8 mouse cellular contexts compared by ENCODE assay signal in the genomic region with DNA sequence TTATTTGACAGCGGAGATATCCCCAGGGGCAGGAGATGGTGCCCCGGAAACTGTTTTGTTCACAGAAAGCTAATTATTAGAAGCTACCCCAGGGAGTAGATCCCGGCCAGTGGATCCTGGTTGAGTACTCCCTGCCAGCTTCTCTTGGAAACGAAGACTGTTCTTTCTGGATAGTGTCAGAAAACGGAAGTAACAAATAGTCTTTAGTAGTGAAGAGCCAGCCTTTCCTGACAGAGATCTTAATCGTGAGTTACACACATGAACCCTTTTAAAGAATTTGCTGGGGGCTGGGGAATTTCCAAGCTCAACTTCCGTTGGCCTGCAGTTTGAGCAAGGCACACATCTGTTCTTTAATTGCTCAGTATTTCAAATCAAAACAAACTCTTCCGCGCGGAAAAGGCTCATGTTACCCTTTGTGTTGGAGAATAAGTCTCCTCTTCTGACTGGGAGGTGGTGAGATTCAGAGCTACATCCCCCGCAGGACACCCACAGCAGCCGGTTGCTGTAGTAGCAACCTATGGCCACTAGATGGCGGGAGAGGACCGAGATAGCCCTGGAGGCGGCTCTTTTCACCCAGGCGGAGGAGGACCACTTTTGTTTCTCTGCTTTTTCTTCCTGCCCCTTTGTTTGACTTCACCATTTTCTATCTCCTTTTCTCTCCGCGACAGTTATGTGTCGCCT.
DNase-seq lines count a peak whose midpoint lies in the region; ATAC-seq and TF ChIP-seq lines count a peak whose summit lies in the region.

No protein-coding gene starts in this region.

- H3K36me3 ChIP-seq in macrophage (ENCODE audit: inconsistent target) = no peaks in the 10 kb centered on the region

- no peaks in the 10 kb centered on the region for H3K79me2 ChIP-seq in macrophage (ENCODE audit: inconsistent target)

- intact Hi-C loops in left cerebral cortex, adult 2 months (cut with DNase I) = loop anchor here (1.0 to 5.0 kb wide), 7 partner anchors 359 to 1174 kb away; partner anchors contain the start of gene Mllt3

- ATAC-seq in activated CD4-positive, CD25-positive, alpha-beta regulatory T cell, adult 4 months = peak; percentile 87
- ATAC-seq in common myeloid progenitor, adult 5-6 weeks (replicated peaks; ENCODE audit: low read depth, poor library complexity, severe bottlenecking) = peak; percentile 96

- H3K27ac ChIP-seq in left cerebral cortex, adult 2 months = no peak overlapping the region
- no peak overlapping the region for H3K27ac ChIP-seq in macrophage

- peak; percentile 37 to 51 for DNase-seq in gastrocnemius, adult 8-10 months (ENCODE audit: low spot score in 2 of 2)
- peak; percentile 47 for DNase-seq in hindlimb bud, embryonic 11.5 days (ENCODE audit: extremely low spot score, low read depth, low spot score)
- DNase-seq in left cerebral cortex, adult 2 months (ENCODE audit: extremely low spot score in 1 of 2, low spot score in 2 of 2) = peak; percentile 81 to 88
- peak; percentile 62 for DNase-seq in retina, postnatal 7 days (ENCODE audit: low read depth, low spot score)
- DNase-seq in urinary bladder, adult 18-20 months (ENCODE audit: low spot score in 2 of 2) = peak; percentile 59 to 61

- TF ChIP-seq CTCF in left cerebral cortex, adult 2 months (IDR thresholded peaks at IDR 0.05) = peak; percentile 99

- WGBS in macrophage (ENCODE audit: missing documents) = 14% methylated on average over 19 of the region's 19 CpGs

- peak overlapping the region; percentile 55 for H3K4me3 ChIP-seq in left cerebral cortex, adult 2 months
- H3K4me3 ChIP-seq in macrophage (ENCODE audit: inconsistent target) = peak overlapping the region; percentile 15; the same call in 1 of the 2 replicates
